ENCODE assay signal across 8 mouse cellular contexts in the genomic region with DNA sequence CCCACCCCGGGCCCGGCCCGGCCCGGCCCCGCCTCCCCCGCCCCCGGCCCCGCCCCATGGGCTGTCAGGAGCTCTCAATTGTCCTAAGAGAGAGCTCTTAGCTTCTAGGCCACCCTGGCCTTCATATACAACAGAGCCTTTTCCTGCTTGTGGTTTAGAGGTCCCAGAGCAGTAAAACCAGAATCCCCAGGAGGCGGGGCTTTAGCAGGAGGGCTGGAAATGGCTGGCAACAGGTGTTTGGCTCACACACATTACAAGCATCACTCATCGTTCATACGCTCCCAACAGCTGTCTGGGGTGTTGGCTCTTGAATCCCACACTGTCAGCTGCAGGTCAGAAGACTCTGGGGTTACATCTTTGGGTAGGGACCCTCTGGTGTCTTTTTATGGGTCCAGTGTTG. TPM values are rescaled to one million over a fixed set of nuclear protein-coding genes. Genes with fewer than 3 reads are reported as not detected.
DNase-seq lines count a peak whose midpoint lies in the region; ATAC-seq and TF ChIP-seq lines count a peak whose summit lies in the region.

No protein-coding gene starts in this region.

- ATAC-seq in heart, embryonic 12.5 days (ENCODE audit: insufficient number of reproducible peaks, low FRiP score): no peak
- ATAC-seq in neural tube, embryonic 12.5 days (ENCODE audit: low FRiP score, low read depth): no peak

- H3K36me3 ChIP-seq in heart, embryonic 12.5 days: no peaks in the 10 kb centered on the region
- H3K36me3 ChIP-seq in heart, adult 2 months (ENCODE audit: control insufficient read depth, insufficient read depth, low read length): no peaks in the 10 kb centered on the region
- H3K36me3 ChIP-seq in neural tube, embryonic 12.5 days: no peaks in the 10 kb centered on the region

- no peak overlapping the region for H3K9ac ChIP-seq in heart, embryonic 12.5 days
- no peak overlapping the region for H3K9ac ChIP-seq in heart, adult 2 months (ENCODE audit: low read depth, low read length)
- H3K9ac ChIP-seq in neural tube, embryonic 12.5 days: no peak overlapping the region

- 12% methylated on average over 10 of the region's 11 CpGs for WGBS in heart, embryonic 12.5 days
- WGBS in heart, adult 2 months: 11% methylated on average over 11 of the region's 11 CpGs
- 21% methylated on average over 6 of the region's 11 CpGs for WGBS in neural tube, embryonic 12.5 days

- H3K27me3 ChIP-seq in heart, embryonic 12.5 days (replicated peaks): no peaks in the 10 kb centered on the region
- no peaks in the 10 kb centered on the region for H3K27me3 ChIP-seq in heart, adult 2 months (ENCODE audit: control insufficient read depth, insufficient read depth, low read length)
- no peaks in the 10 kb centered on the region for H3K27me3 ChIP-seq in neural tube, embryonic 12.5 days (replicated peaks)

- H3K4me3 ChIP-seq in heart, embryonic 12.5 days: peak overlapping the region; percentile 23; the same call in 1 of the 2 replicates
- no peak overlapping the region for H3K4me3 ChIP-seq in heart, adult 2 months
- no peak overlapping the region for H3K4me3 ChIP-seq in neural tube, embryonic 12.5 days

- no peak for TF ChIP-seq EP300 in heart, adult 2 months (IDR thresholded peaks at IDR 0.05; ENCODE audit: insufficient read depth, low read depth, low read length)

- H3K79me2 ChIP-seq in heart, adult 2 months (replicated peaks; ENCODE audit: control insufficient read depth, insufficient read depth, low read length): no peaks in the 10 kb centered on the region

- TF ChIP-seq CTCF in heart, adult 2 months (IDR thresholded peaks at IDR 0.05): no peak

- no peaks in the 10 kb centered on the region for H3K9me3 ChIP-seq in heart, embryonic 12.5 days (replicated peaks)
- H3K9me3 ChIP-seq in neural tube, embryonic 12.5 days: no peaks in the 10 kb centered on the region

- no peak for TF ChIP-seq POLR2A in heart, adult 2 months (IDR thresholded peaks at IDR 0.05; ENCODE audit: insufficient read depth, low read depth, low read length)

- intact Hi-C loops in heart, adult 2 months (cut with DNase I): no loop called here

- no peak overlapping the region for H3K27ac ChIP-seq in heart, embryonic 12.5 days (ENCODE audit: poor library complexity, severe bottlenecking)
- no peak overlapping the region for H3K27ac ChIP-seq in heart, adult 2 months
- no peak overlapping the region for H3K27ac ChIP-seq in neural tube, embryonic 12.5 days

- DNase-seq in heart, adult 2 months: no peak
- DNase-seq in ES-CJ7 (ENCODE audit: low read depth, low spot score): peak; percentile 25
- DNase-seq in induced T-regulatory cell, adult 2 months (ENCODE audit: low read depth): peak; percentile 30
- DNase-seq in natural killer cell, adult 2 months (ENCODE audit: low spot score in 2 of 2): no peak
- no peak for DNase-seq in ovary, postnatal 36 days (ENCODE audit: low spot score)
- DNase-seq in Muller cell, postnatal 12 days (ENCODE audit: inconsistent ontology term): no peak

- H3K4me2 ChIP-seq in heart, embryonic 12.5 days: peak overlapping the region; percentile 58
- H3K4me2 ChIP-seq in neural tube, embryonic 12.5 days (replicated peaks): peak overlapping the region; percentile 42

- peaks cover 9% of the 10 kb centered on the region; the same call in 1 of the 2 replicates for H3K4me1 ChIP-seq in heart, embryonic 12.5 days (replicated peaks)
- H3K4me1 ChIP-seq in heart, adult 2 months (ENCODE audit: control insufficient read depth, insufficient read depth, low read length): no peaks in the 10 kb centered on the region
- H3K4me1 ChIP-seq in neural tube, embryonic 12.5 days: peaks cover 7% of the 10 kb centered on the region; the same call in 1 of the 2 replicates

RNA-seq across cellular contexts. Expression of a gene that starts 7.2 kb away (rescaled TPM):
- 66.2 and 68.1 TPM in 2 replicates for polyA plus RNA-seq in heart, embryonic 12.5 days (2016; fragmentation: Nextera tagmentation; extraction: Ambion mirVana)
- total RNA-seq in heart, adult 2 months (2021): 10 to 100 TPM; 40.5 to 46.8 TPM
- polyA plus RNA-seq in heart, adult 2 months (2012; rRNA removed): 48.7 and 76.4 TPM in 2 replicates
- 158 and 177 TPM in 2 replicates for polyA plus RNA-seq in neural tube, embryonic 12.5 days (2016; fragmentation: Nextera tagmentation; extraction: Ambion mirVana)

RNA-seq across cellular contexts. Expression of a gene that starts 52.5 kb away (rescaled TPM):
- polyA plus RNA-seq in heart, embryonic 12.5 days (2016; fragmentation: Nextera tagmentation; extraction: Ambion mirVana): 165 and 170 TPM in 2 replicates
- total RNA-seq in heart, adult 2 months (2021): 100 to 1,000 TPM; 295 to 338 TPM
- polyA plus RNA-seq in heart, adult 2 months (2012; rRNA removed): 203 and 212 TPM in 2 replicates
- polyA plus RNA-seq in neural tube, embryonic 12.5 days (2016; fragmentation: Nextera tagmentation; extraction: Ambion mirVana): 163 and 173 TPM in 2 replicates

RNA-seq across cellular contexts. Expression of a gene that starts 54.2 kb away (rescaled TPM):
- 60.0 and 63.7 TPM in 2 replicates for polyA plus RNA-seq in heart, embryonic 12.5 days (2016; fragmentation: Nextera tagmentation; extraction: Ambion mirVana)
- total RNA-seq in heart, adult 2 months (2021): 10 to 100 TPM; 61.0 to 67.5 TPM
- 8.6 and 13.1 TPM in 2 replicates for polyA plus RNA-seq in heart, adult 2 months (2012; rRNA removed)
- 69.5 and 75.8 TPM in 2 replicates for polyA plus RNA-seq in neural tube, embryonic 12.5 days (2016; fragmentation: Nextera tagmentation; extraction: Ambion mirVana)

RNA-seq across cellular contexts. Expression of a gene that starts 55.3 kb away (rescaled TPM):
- polyA plus RNA-seq in heart, embryonic 12.5 days (2016; fragmentation: Nextera tagmentation; extraction: Ambion mirVana): 10.2 and 11.9 TPM in 2 replicates
- 10 to 100 TPM; 12.6 to 17.9 TPM for total RNA-seq in heart, adult 2 months (2021)
- 5.0 and 8.5 TPM in 2 replicates for polyA plus RNA-seq in heart, adult 2 months (2012; rRNA removed)
- 22.1 and 23.2 TPM in 2 replicates for polyA plus RNA-seq in neural tube, embryonic 12.5 days (2016; fragmentation: Nextera tagmentation; extraction: Ambion mirVana)

Comparison
In these comparisons a context has a peak if more than half of its experiments do, and no peak if none do; other contexts are left out.
1. DNase-seq: peak in ES-CJ7 (single experiment) and induced T-regulatory cell, adult 2 months (single experiment); none in heart, adult 2 months (0 of 2), natural killer cell, adult 2 months (0 of 2), ovary, postnatal 36 days (single experiment) and Muller cell, postnatal 12 days (single experiment).